Mouse (Mus musculus): Measurements from ENCODE around the gene H2-DMb1. TPM values are rescaled to one million over a fixed set of nuclear protein-coding genes. Genes with fewer than 3 reads are reported as not detected.
A peak's percentile ranks its signal among the peaks of the same experiment; 100 is the strongest.

The H2-DMb1 gene
- polyA plus RNA-seq, 1 experiment from 2014 or later = 2.6 TPM

DNA sequence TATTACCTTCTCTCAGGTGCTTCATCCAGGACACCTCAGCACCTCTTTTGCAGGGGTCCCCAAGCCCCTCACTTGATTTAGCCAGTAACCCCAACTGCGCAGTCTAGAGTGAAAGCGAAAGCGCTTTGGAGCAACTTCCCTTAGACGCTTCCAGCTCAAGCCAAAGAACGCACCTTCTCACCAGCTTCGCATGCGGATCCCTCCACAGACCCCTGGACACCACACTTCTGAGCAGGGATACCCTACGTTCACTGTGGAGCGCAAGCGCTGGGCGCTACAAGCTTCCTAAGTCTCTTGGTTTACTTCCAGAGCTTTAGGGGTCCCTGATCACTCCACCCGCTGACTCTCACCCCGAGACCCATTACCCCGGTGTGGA, 34.0 kb downstream of the H2-DMb1 start:
- Histone ChIP-seq H3K4me3 (peak overlapping the region; percentile 59), H3K9ac (peak overlapping the region; percentile 65), H3K27ac (no peak overlapping the region), H3K27me3 (peaks cover 80% of the 10 kb centered on the region), H3K36me3 (no peaks in the 10 kb centered on the region), H3K9me3 (no peaks in the 10 kb centered on the region), H3K4me2 (peak overlapping the region; percentile 97), H3K4me1 (peaks cover 14% of the 10 kb centered on the region)
- WGBS = 3% methylated on average over 14 of the region's 14 CpGs
- peak; percentile 11; the same call in 1 of the 2 replicates for ATAC-seq (ENCODE audit: insufficient number of reproducible peaks, insufficient read depth, low FRiP score, low TSS enrichment, low read depth)

DNA sequence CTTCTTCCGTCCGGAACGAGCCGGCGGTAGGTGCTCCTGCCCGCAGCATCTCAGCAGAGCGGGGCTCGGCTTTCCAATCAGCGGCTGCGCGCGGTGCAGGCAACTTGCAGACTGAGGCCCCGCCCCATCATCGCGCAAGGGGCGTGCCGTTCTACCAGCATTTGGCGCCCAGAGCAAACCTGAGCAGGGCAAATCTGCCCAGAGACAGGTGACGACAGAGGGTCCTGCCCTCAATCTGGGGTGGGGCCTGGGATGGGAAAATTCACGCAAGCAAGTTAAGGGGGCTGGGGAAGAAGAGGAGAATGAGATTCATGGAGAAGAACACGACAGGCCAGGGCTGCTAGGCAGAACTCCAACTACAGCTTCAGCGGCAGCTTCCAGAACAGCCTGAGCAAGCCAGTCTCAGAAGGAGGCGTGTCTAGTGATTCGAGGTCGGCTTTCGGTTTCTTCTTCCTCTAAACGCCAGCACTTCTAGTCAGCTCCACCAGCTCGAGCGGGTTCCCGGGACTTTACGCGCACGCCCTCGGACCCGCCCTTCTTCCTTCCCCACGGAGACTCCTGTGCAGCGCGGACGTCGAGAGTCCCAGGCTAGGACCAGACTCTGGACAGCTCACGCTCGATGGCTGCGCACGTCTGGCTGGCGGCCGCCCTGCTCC, 34.5 kb downstream of the H2-DMb1 start, which contains the start of the genes Tap1 and Psmb9:
Tap1 (plus strand) TSS at position 293 of the 656 bp plus-strand sequence.
Psmb9 (minus strand) TSS at position 504 of the 656 bp plus-strand sequence.
- Histone ChIP-seq H3K4me2 (peak within 1 kb of the TSS; percentile 97), H3K9ac (peak within 1 kb of the TSS; percentile 73), H3K27me3 (peaks cover 83% of the 10 kb centered on the region), H3K4me3 (peak within 1 kb of the TSS; percentile 59), H3K4me1 (peaks cover 14% of the 10 kb centered on the region), H3K27ac (peak within 1 kb of the TSS; percentile 81), H3K36me3 (no peaks in the 10 kb centered on the region), H3K9me3 (no peaks in the 10 kb centered on the region)
- ATAC-seq (ENCODE audit: insufficient number of reproducible peaks, insufficient read depth, low FRiP score, low TSS enrichment, low read depth) = peak; percentile 96
- WGBS = under 1% methylated on average over 46 of the region's 46 CpGs

DNA sequence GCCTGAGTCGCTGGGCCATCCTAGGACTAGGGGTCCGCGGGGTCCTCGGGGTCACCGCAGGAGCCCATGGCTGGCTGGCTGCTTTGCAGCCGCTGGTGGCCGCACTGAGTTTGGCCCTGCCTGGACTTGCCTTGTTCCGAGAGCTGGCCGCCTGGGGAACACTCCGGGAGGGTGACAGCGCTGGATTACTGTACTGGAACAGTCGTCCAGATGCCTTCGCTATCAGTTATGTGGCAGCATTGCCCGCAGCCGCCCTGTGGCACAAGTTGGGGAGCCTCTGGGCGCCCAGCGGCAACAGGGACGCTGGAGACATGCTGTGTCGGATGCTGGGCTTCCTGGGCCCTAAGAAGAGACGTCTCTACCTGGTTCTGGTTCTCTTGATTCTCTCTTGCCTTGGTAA, 35.1 kb downstream of the H2-DMb1 start:
- WGBS = 1% methylated on average over 20 of the region's 20 CpGs
- Histone ChIP-seq H3K4me3 (peak overlapping the region; percentile 59), H3K9me3 (no peaks in the 10 kb centered on the region), H3K36me3 (no peaks in the 10 kb centered on the region), H3K4me1 (peaks cover 14% of the 10 kb centered on the region), H3K4me2 (peak overlapping the region; percentile 97), H3K27me3 (peaks cover 88% of the 10 kb centered on the region), H3K27ac (peak overlapping the region; percentile 81), H3K9ac (peak overlapping the region; percentile 73)
- ATAC-seq (ENCODE audit: insufficient number of reproducible peaks, insufficient read depth, low FRiP score, low TSS enrichment, low read depth) = no peak

GRCm38 (mm10) chr17:34188986-34189385, 36.1 kb downstream of the H2-DMb1 start:
- Histone ChIP-seq H3K36me3 (no peaks in the 10 kb centered on the region), H3K4me2 (no peak overlapping the region), H3K27ac (no peak overlapping the region), H3K4me3 (no peak overlapping the region), H3K9ac (no peak overlapping the region), H3K4me1 (peaks cover 14% of the 10 kb centered on the region), H3K9me3 (no peaks in the 10 kb centered on the region), H3K27me3 (peaks cover 88% of the 10 kb centered on the region)
- WGBS = 70% methylated on average over 6 of the region's 6 CpGs
- ATAC-seq (ENCODE audit: insufficient number of reproducible peaks, insufficient read depth, low FRiP score, low TSS enrichment, low read depth) = no peak

GRCm38 (mm10) chr17:34192852-34193251, 40.0 kb downstream of the H2-DMb1 start:
- no peak for ATAC-seq (ENCODE audit: insufficient number of reproducible peaks, insufficient read depth, low FRiP score, low TSS enrichment, low read depth)
- Histone ChIP-seq H3K27me3 (peaks cover 95% of the 10 kb centered on the region), H3K36me3 (no peaks in the 10 kb centered on the region), H3K27ac (no peak overlapping the region), H3K4me1 (peaks cover 13% of the 10 kb centered on the region), H3K9ac (0 out of 2 replicates have a peak overlapping the region, but pooled peaks have one; percentile 11), H3K4me3 (no peak overlapping the region), H3K9me3 (no peaks in the 10 kb centered on the region), H3K4me2 (peak overlapping the region; percentile 14; the same call in 1 of the 2 replicates)
- WGBS = 16% methylated on average over 16 of the region's 16 CpGs

GRCm38 (mm10) chr17:34193468-34193867, 40.6 kb downstream of the H2-DMb1 start:
- Histone ChIP-seq H3K27me3 (peaks cover 95% of the 10 kb centered on the region), H3K36me3 (no peaks in the 10 kb centered on the region), H3K9me3 (no peaks in the 10 kb centered on the region), H3K27ac (no peak overlapping the region), H3K4me3 (no peak overlapping the region), H3K4me2 (no peak overlapping the region), H3K9ac (no peak overlapping the region), H3K4me1 (peaks cover 14% of the 10 kb centered on the region)
- WGBS = 58% methylated on average over 8 of the region's 8 CpGs
- ATAC-seq (ENCODE audit: insufficient number of reproducible peaks, insufficient read depth, low FRiP score, low TSS enrichment, low read depth) = no peak

DNA sequence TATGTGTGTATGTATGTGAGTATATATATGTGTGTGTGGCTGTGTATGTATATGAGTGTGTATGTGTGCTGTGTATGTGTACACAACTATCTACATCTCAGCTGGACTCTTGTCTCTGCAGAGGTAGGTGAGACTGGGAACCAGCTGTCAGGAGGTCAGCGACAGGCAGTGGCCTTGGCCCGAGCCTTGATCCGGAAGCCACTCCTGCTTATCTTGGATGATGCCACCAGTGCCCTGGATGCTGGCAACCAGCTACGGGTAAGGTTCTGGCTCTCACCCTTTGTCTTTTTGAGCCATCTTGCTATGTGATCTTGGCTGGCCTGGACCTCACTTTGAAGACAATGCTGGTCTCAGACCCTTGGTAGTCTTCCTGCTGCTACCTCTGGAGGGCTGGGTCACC, 41.9 kb downstream of the H2-DMb1 start:
- no peak overlapping the region for H3K27ac ChIP-seq
- WGBS = 79% methylated on average over 4 of the region's 4 CpGs

DNA sequence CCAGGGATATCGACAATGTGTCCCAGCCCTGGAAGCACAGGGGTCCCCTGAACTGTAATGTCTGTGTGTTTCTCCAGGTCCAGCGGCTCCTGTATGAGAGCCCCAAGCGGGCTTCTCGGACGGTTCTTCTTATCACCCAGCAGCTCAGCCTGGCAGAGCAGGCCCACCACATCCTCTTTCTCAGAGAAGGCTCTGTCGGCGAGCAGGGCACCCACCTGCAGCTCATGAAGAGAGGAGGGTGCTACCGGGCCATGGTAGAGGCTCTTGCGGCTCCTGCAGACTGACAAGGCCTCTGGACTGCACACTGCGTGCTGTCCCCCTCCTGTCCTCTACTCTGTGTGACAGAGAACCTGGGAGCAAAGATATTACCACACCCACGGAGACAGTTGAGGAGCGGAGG, 43.6 kb downstream of the H2-DMb1 start:
- no peaks in the 10 kb centered on the region for H3K9me3 ChIP-seq
- no peak overlapping the region for H3K27ac ChIP-seq
- WGBS = 34% methylated on average over 12 of the region's 12 CpGs
- no peak overlapping the region for H3K4me3 ChIP-seq
- no peak overlapping the region for H3K4me2 ChIP-seq
- H3K9ac ChIP-seq = no peak overlapping the region
- H3K27me3 ChIP-seq = peaks cover 98% of the 10 kb centered on the region
- H3K36me3 ChIP-seq = no peaks in the 10 kb centered on the region
- no peak for ATAC-seq (ENCODE audit: insufficient number of reproducible peaks, insufficient read depth, low FRiP score, low TSS enrichment, low read depth)
- H3K4me1 ChIP-seq = peaks cover 15% of the 10 kb centered on the region

More for the DNA sequence above, 41.9 kb downstream of the H2-DMb1 start:
- Histone ChIP-seq H3K27me3 (peaks cover 96% of the 10 kb centered on the region), H3K9me3 (no peaks in the 10 kb centered on the region), H3K4me1 (peaks cover 15% of the 10 kb centered on the region), H3K4me3 (no peak overlapping the region), H3K9ac (no peak overlapping the region), H3K4me2 (no peak overlapping the region), H3K36me3 (no peaks in the 10 kb centered on the region)
- no peak for ATAC-seq (ENCODE audit: insufficient number of reproducible peaks, insufficient read depth, low FRiP score, low TSS enrichment, low read depth)

DNA sequence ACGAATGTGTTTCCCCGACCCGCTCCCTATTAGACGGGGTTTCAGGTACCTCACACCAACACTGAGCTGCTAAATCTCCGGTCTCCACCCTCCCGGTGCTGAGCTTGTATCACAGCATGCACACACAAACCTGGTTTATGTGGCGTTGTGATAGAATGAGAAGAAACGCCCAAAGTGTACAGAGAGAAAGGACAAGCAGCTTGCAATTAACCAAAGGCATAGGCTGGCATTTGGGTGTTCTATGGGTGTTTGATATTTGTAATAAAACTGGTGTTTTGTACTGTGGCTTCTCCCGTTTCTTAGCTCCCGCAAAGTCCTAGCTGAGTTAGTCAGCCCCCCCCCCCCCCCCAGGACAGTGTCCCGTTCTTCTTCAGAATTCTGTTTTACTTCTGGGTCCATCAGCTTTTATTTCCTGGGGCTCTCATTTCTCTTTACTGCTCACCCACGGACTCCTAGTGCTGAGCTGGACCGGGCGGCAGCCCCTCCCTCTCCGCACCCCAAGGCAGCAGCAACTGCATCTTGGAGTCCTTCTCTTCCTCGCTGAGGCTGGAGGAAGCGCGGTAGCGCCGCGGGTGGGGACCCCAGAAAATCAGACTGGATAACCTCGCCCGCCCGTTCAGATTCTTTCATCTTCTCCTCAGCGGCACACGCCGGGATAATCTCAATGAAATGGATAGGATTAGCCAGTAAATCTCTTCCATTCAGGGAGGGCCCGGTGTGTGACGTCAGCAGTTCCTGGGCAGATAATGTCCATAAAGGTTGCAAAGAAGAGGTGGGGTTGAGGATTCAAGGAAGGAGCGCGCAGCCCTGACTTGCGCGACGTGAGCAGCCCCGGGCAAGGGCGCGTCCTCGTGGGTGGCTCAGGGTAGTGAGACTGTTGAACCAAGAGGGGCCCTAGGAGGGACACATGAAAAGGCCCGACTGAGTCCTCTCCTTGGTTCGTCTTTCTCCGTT, 44.3 kb downstream of the H2-DMb1 start, which contains the start of gene Psmb8:
Psmb8 (plus strand) TSS at position 781 of the 954 bp plus-strand sequence.
- Histone ChIP-seq H3K4me2 (peak within 1 kb of the TSS; percentile 73), H3K4me1 (peaks cover 15% of the 10 kb centered on the region), H3K27ac (no peak within 1 kb of the TSS), H3K9me3 (no peaks in the 10 kb centered on the region), H3K4me3 (peak within 1 kb of the TSS; percentile 45), H3K27me3 (peaks cover 95% of the 10 kb centered on the region), H3K36me3 (no peaks in the 10 kb centered on the region), H3K9ac (peak within 1 kb of the TSS; percentile 47)
- WGBS = 4% methylated on average over 41 of the region's 41 CpGs
- peak; percentile 75 for ATAC-seq (ENCODE audit: insufficient number of reproducible peaks, insufficient read depth, low FRiP score, low TSS enrichment, low read depth)

DNA sequence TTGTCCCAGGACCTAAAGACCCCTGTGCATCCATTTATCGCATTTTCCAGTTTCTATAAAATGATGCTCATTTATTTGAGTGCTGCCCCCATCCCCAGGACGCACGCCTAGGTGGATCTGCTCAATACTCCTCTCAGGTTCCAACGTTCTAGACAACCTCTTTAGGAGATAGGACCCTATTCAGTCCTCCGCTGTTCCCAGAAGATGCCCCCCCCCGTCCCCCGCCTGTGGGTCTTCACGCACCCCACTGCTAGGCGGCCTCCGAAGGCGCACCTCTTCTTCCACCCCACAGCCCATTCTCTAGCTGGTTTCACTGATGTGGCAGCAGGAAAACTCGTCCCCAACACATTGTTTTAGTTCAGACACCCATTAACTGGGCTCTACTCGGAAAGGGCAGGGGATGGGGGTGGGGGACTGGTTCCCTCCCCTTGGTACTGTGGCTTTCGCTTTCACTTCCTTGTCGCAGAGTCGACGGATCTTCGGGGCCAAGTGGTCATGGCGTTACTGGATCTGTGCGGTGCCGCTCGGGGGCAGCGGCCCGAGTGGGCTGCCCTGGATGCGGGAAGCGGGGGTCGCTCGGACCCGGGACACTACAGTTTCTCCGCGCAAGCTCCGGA, 45.1 kb downstream of the H2-DMb1 start:
- Histone ChIP-seq H3K4me3 (peak overlapping the region; percentile 45), H3K36me3 (no peaks in the 10 kb centered on the region), H3K4me1 (peaks cover 15% of the 10 kb centered on the region), H3K27ac (no peak overlapping the region), H3K4me2 (peak overlapping the region; percentile 73), H3K9me3 (no peaks in the 10 kb centered on the region), H3K9ac (peak overlapping the region; percentile 47; the same call in 1 of the 2 replicates), H3K27me3 (peaks cover 92% of the 10 kb centered on the region)
- 2% methylated on average over 32 of the region's 32 CpGs for WGBS
- no peak for ATAC-seq (ENCODE audit: insufficient number of reproducible peaks, insufficient read depth, low FRiP score, low TSS enrichment, low read depth)

GRCm38 (mm10) chr17:34198521-34198912, 45.6 kb downstream of the H2-DMb1 start:
- Histone ChIP-seq H3K4me2 (peak overlapping the region; percentile 73), H3K27me3 (peaks cover 92% of the 10 kb centered on the region), H3K9ac (peak overlapping the region; percentile 47; the same call in 1 of the 2 replicates), H3K36me3 (no peaks in the 10 kb centered on the region), H3K27ac (no peak overlapping the region), H3K4me1 (peaks cover 15% of the 10 kb centered on the region), H3K4me3 (peak overlapping the region; percentile 45), H3K9me3 (no peaks in the 10 kb centered on the region)
- WGBS = 10% methylated on average over 11 of the region's 11 CpGs
- no peak for ATAC-seq (ENCODE audit: insufficient number of reproducible peaks, insufficient read depth, low FRiP score, low TSS enrichment, low read depth)

Data from embryonic facial prominence, embryonic 13.5 days (tissue).